Mouse (Mus musculus) liver, embryonic 14.5 days (tissue): Measurements from ENCODE around the gene Shisa6. TPM values are rescaled to one million over a fixed set of nuclear protein-coding genes. Genes with fewer than 3 reads are reported as not detected.

Experiments
- ATAC-seq: fragments of 200-750 bp; cut with Nextera tagmentation; 2 replicates; pipeline ENCODE4 v1.8.0; 2017; ENCODE audit warnings: moderate number of reproducible peaks, mild to moderate bottlenecking, moderate library complexity; ENCODE audit not compliant: insufficient read depth
- DNase-seq, 3 experiments: peaks; one replicate each; pipeline ENCODE4 v3.0.0-alpha.2; 2012 to 2013; ENCODE audit warnings: low read depth in 3 of 3, low spot score in 3 of 3
- H3K27ac ChIP-seq: fragments of 300-500 bp; sonication (generic); 2 replicates; pipeline ENCODE4 v1.5.1; 2014; ENCODE audit warnings: moderate library complexity, mild to moderate bottlenecking, control low read depth, inconsistent platforms
- H3K27me3 ChIP-seq: fragments of 300-500 bp; sonication (generic); 2 replicates; pipeline ENCODE4 v1.6.1; 2014; ENCODE audit warnings: mild to moderate bottlenecking, low read length, moderate library complexity; ENCODE audit not compliant: control insufficient read depth, insufficient read depth
- H3K36me3 ChIP-seq: fragments of 300-500 bp; sonication (generic); replicated peaks from 2 replicates; pipeline ENCODE4 v1.6.1; 2014; ENCODE audit warnings: low read depth; ENCODE audit not compliant: control insufficient read depth, insufficient read depth
- H3K4me1 ChIP-seq, 2 experiments: fragments of 200-500 bp in 1 of 2; fragments of 300-500 bp in 1 of 2; sonication (generic) in 1 of 2; replicated peaks; 2 replicates each; pipeline ENCODE4 v1.6.1; 2012 to 2014; ENCODE audit warnings: antibody characterized with exemption in 1 of 2, inconsistent platforms in 1 of 2, low read length in 1 of 2; ENCODE audit not compliant: control insufficient read depth in 2 of 2, insufficient read depth in 2 of 2
- H3K4me2 ChIP-seq: fragments of 300-500 bp; sonication (generic); 2 replicates; pipeline ENCODE4 v1.6.1; 2014; ENCODE audit warnings: low read depth, mild to moderate bottlenecking, control low read depth, moderate library complexity
- H3K4me3 ChIP-seq, 2 experiments: fragments of 200-500 bp in 1 of 2; fragments of 300-500 bp in 1 of 2; sonication (generic) in 1 of 2; 2 replicates each; pipeline ENCODE4 v1.5.1; 2012 to 2014; ENCODE audit warnings: low read depth in 2 of 2, low read length in 2 of 2, mild to moderate bottlenecking in 2 of 2, control low read depth in 1 of 2, inconsistent platforms in 1 of 2, moderate library complexity in 1 of 2; ENCODE audit not compliant: insufficient read depth in 1 of 2
- H3K9ac ChIP-seq: fragments of 300-500 bp; sonication (generic); replicated peaks from 2 replicates; pipeline ENCODE4 v1.6.1; 2014; ENCODE audit warnings: mild to moderate bottlenecking, control low read depth, moderate library complexity
- H3K9me3 ChIP-seq: fragments of 300-500 bp; sonication (generic); 2 replicates; pipeline ENCODE4 v1.6.1; 2016; ENCODE audit warnings: low read length, mixed read lengths; ENCODE audit not compliant: control insufficient read depth
- CTCF ChIP-seq: IDR thresholded peaks from 2 replicates; pipeline ENCODE4 v1.5.1; 2016; ENCODE audit warnings: antibody characterized with exemption, low read depth, control low read depth
- EP300 ChIP-seq: IDR thresholded peaks from 2 replicates; pipeline ENCODE4 v1.6.1; 2016; ENCODE audit warnings: antibody characterized with exemption, low read depth
- WGBS: fragments of 180-500 bp; shearing (Covaris S2); extraction: QIAGEN DNeasy Blood & Tissue Kit; methylation state at CpG from one replicate; pipeline ENCODE4 v1.1.7; 2014; ENCODE audit not compliant: insufficient replicate concordance; 5-methylcytosine and 5-hydroxymethylcytosine counted together
- polyA plus RNA-seq, 2 experiments: library from polyadenylated mRNA; depleted of rRNA in 1 of 2; stranded (reverse) in 1 of 2; unstranded in 1 of 2; fragments of >200 nt; fragmentation: Nextera tagmentation in 1 of 2; extraction: Ambion mirVana in 1 of 2; gene quantifications; 2 replicates each; pipeline versions ENCODE4 v1.2.1 to v1.2.3; 2012 to 2014

Gene Shisa6
- polyA plus RNA-seq, 2 experiments, result under 0.01 TPM; not detected in 1

DNA sequence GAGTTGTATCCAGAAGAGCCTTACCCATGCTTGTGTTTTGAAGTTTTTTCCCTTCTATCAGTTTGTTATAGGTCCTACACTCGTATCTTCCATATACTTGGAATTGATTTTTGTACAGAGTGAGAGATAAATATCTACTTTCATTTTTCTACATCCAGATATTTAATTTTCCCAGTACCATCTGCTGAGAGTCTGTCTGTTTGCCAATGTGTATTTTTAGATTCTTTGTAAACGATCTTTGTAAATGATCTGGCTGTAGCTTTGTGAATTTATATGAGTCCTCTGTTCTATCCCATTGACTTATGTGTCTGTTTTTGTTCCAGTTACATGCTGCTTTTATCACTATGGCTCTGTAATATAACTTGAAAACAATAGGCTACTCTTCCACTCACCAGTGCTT is 348.0 kb downstream of the Shisa6 start:
- ATAC-seq (no peak), DNase-seq (no peak)
- no peak overlapping the region for H3K27ac ChIP-seq
- H3K36me3 ChIP-seq, result no peaks in the 10 kb centered on the region
- 47% methylated on average over 2 of the region's 2 CpGs for WGBS
- no peak for TF ChIP-seq EP300
- no peak for TF ChIP-seq CTCF
- no peak overlapping the region for H3K9ac ChIP-seq
- H3K4me2 ChIP-seq, result no peak overlapping the region
- H3K4me1 ChIP-seq, result no peaks in the 10 kb centered on the region
- H3K9me3 ChIP-seq, result no peaks in the 10 kb centered on the region
- H3K4me3 ChIP-seq, result no peak overlapping the region
- no peaks in the 10 kb centered on the region for H3K27me3 ChIP-seq

GRCm38 (mm10) chr11:66167801-66168651 is 357.7 kb downstream of the Shisa6 start, which contains the start of gene Dnah9:
TSS of gene Dnah9 (minus strand) at chr11:66168551.
- no peaks in the 10 kb centered on the region for H3K27me3 ChIP-seq
- no peaks in the 10 kb centered on the region for H3K36me3 ChIP-seq
- DNase-seq (peak in 2 of 3 experiments; percentile 0 to 2), ATAC-seq (no peak)
- WGBS, result 1% methylated on average over 53 of the region's 53 CpGs
- peak within 1 kb of the TSS; percentile 36 for H3K4me2 ChIP-seq
- no peaks in the 10 kb centered on the region for H3K9me3 ChIP-seq
- no peak within 1 kb of the TSS for H3K9ac ChIP-seq
- H3K27ac ChIP-seq, result no peak within 1 kb of the TSS
- peak within 1 kb of the TSS; percentile 1 to 14; a peak in 1 of 4 replicates for H3K4me3 ChIP-seq
- no peaks in the 10 kb centered on the region for H3K4me1 ChIP-seq
- TF ChIP-seq EP300, result no peak
- no peak for TF ChIP-seq CTCF

- no peak overlapping the region for H3K27ac ChIP-seq
- no peaks in the 10 kb centered on the region for H3K9me3 ChIP-seq
- no peak overlapping the region for H3K9ac ChIP-seq
- TF ChIP-seq EP300 (no peak), CTCF (no peak)
- 44% methylated on average over 2 of the region's 2 CpGs for WGBS
- no peak for ATAC-seq
- no peaks in the 10 kb centered on the region for H3K27me3 ChIP-seq
- no peaks in the 10 kb centered on the region for H3K4me1 ChIP-seq
- no peak overlapping the region for H3K4me2 ChIP-seq
- H3K36me3 ChIP-seq, result no peaks in the 10 kb centered on the region
- H3K4me3 ChIP-seq, result no peak overlapping the region
- no peak for DNase-seq
These were observed 361.7 kb downstream of the Shisa6 start for GRCm38 (mm10) chr11:66164022-66164421.
